Mouse (Mus musculus) inflammation-experienced regulatory T-cells, adult 6 months (primary cell): ENCODE measurements at regions not wholly inside any gene's neighbourhood (a gene's known extent, or its start where the extent isn't known, plus 50 kb on each side); places are given as distances from the start of the nearest gene placed in this dataset.

Experiments
- ATAC-seq: one replicate; pipeline ENCODE4 v1.8.0; 2017

GRCm38 (mm10) chr9:115703791-115704190 lies 205.5 kb upstream of the Gadl1 start:
- peak; percentile 64 for ATAC-seq

- no peak for ATAC-seq
Observed at GRCm38 (mm10) chr9:115704249-115704648, 205.0 kb upstream of the Gadl1 start.

- ATAC-seq, result no peak
Observed at GRCm38 (mm10) chr9:115705761-115706160, 203.5 kb upstream of the Gadl1 start.

GRCm38 (mm10) chr9:115708199-115708934 lies 200.9 kb upstream of the Gadl1 start:
- ATAC-seq, result no peak

GRCm38 (mm10) chr9:115710039-115710739 lies 199.1 kb upstream of the Gadl1 start:
- no peak for ATAC-seq

- no peak for ATAC-seq
Observed at GRCm38 (mm10) chr9:115720306-115720705, 188.9 kb upstream of the Gadl1 start.

- no peak for ATAC-seq
Observed at GRCm38 (mm10) chr9:115720841-115721240, 188.4 kb upstream of the Gadl1 start.

GRCm38 (mm10) chr9:115724063-115724462 lies 185.2 kb upstream of the Gadl1 start:
- ATAC-seq, result no peak

- no peak for ATAC-seq
Observed at GRCm38 (mm10) chr9:115727361-115727760, 181.9 kb upstream of the Gadl1 start.

- ATAC-seq, result no peak
Observed at GRCm38 (mm10) chr9:115731557-115731956, 177.7 kb upstream of the Gadl1 start.

GRCm38 (mm10) chr9:115733104-115733503 lies 176.2 kb upstream of the Gadl1 start:
- no peak for ATAC-seq

- no peak for ATAC-seq
Observed at GRCm38 (mm10) chr9:115739984-115740383, 169.3 kb upstream of the Gadl1 start.

GRCm38 (mm10) chr9:115746436-115746835 lies 162.8 kb upstream of the Gadl1 start:
- ATAC-seq, result no peak

- ATAC-seq, result no peak
Observed at GRCm38 (mm10) chr9:115760496-115760895, 148.8 kb upstream of the Gadl1 start.

GRCm38 (mm10) chr9:115764136-115764535 lies 145.1 kb upstream of the Gadl1 start:
- ATAC-seq, result no peak

GRCm38 (mm10) chr9:115766471-115766870 lies 142.8 kb upstream of the Gadl1 start:
- no peak for ATAC-seq

- ATAC-seq, result no peak
Observed at GRCm38 (mm10) chr9:115775112-115775511, 134.1 kb upstream of the Gadl1 start.

- ATAC-seq, result no peak
Observed at GRCm38 (mm10) chr9:115775858-115776257, 133.4 kb upstream of the Gadl1 start.

GRCm38 (mm10) chr9:115777097-115777864 lies 132.0 kb upstream of the Gadl1 start:
- ATAC-seq, result no peak

GRCm38 (mm10) chr9:115778862-115779261 lies 130.4 kb upstream of the Gadl1 start:
- no peak for ATAC-seq

GRCm38 (mm10) chr9:115799330-115799729 lies 109.9 kb upstream of the Gadl1 start:
- no peak for ATAC-seq

GRCm38 (mm10) chr9:115800624-115801023 lies 108.6 kb upstream of the Gadl1 start:
- no peak for ATAC-seq

GRCm38 (mm10) chr9:115803071-115803470 lies 106.2 kb upstream of the Gadl1 start:
- ATAC-seq, result no peak
